Mouse (Mus musculus) hindbrain, embryonic 11.5 days (tissue): ENCODE data around the gene Cenpx. TPM values are rescaled to one million over a fixed set of nuclear protein-coding genes. Genes with fewer than 3 reads are reported as not detected.
"Not testable (repeated sequence)": the region's sequence is repeated elsewhere in the genome, so short reads cannot be mapped to it uniquely, and the experiment has no call there.

Experiments used
- ATAC-seq: fragments of 200-750 bp; cut with Nextera tagmentation; 2 replicates; pipeline ENCODE4 v1.8.0; 2017; ENCODE audit warnings: mild to moderate bottlenecking, moderate TSS enrichment, moderate library complexity; ENCODE audit not compliant: low FRiP score
- DNase-seq: peaks from one replicate; pipeline ENCODE4 v3.0.0-alpha.2; 2015; ENCODE audit warnings: low spot score
- H3K27ac ChIP-seq: fragments of 300-500 bp; sonication (generic); 2 replicates; pipeline ENCODE4 v1.5.1; 2014; ENCODE audit warnings: mild to moderate bottlenecking, low read depth, low read length
- H3K27me3 ChIP-seq: fragments of 300-500 bp; sonication (generic); 2 replicates; pipeline ENCODE4 v1.6.1; 2014; ENCODE audit warnings: mild to moderate bottlenecking, low read length, moderate library complexity, mixed read lengths; ENCODE audit not compliant: control insufficient read depth, insufficient read depth
- H3K36me3 ChIP-seq: fragments of 300-500 bp; sonication (generic); 2 replicates; pipeline ENCODE4 v1.6.1; 2014; ENCODE audit warnings: mild to moderate bottlenecking, low read length, moderate library complexity, mixed read lengths; ENCODE audit not compliant: control insufficient read depth, insufficient read depth
- H3K4me1 ChIP-seq: fragments of 300-500 bp; sonication (generic); replicated peaks from 2 replicates; pipeline ENCODE4 v1.6.1; 2014; ENCODE audit warnings: low read length, mixed read lengths; ENCODE audit not compliant: control insufficient read depth, insufficient read depth
- H3K4me2 ChIP-seq: fragments of 300-500 bp; sonication (generic); replicated peaks from 2 replicates; pipeline ENCODE4 v1.6.1; 2014; ENCODE audit warnings: mild to moderate bottlenecking, low read depth, low read length
- H3K4me3 ChIP-seq: fragments of 300-500 bp; sonication (generic); 2 replicates; pipeline ENCODE4 v1.5.1; 2014; ENCODE audit warnings: low read depth, low read length
- H3K9ac ChIP-seq: fragments of 300-500 bp; sonication (generic); 2 replicates; pipeline ENCODE4 v1.6.1; 2014; ENCODE audit warnings: low read depth, low read length
- H3K9me3 ChIP-seq: fragments of 300-500 bp; sonication (generic); 2 replicates; pipeline ENCODE4 v1.6.1; 2016; ENCODE audit warnings: low read length; ENCODE audit not compliant: control insufficient read depth
- WGBS: fragments of 180-500 bp; shearing (Covaris S2); extraction: QIAGEN DNeasy Blood & Tissue Kit; methylation state at CpG from one replicate; pipeline ENCODE4 v1.1.7; 2014; 5-methylcytosine and 5-hydroxymethylcytosine counted together
- polyA plus RNA-seq: library from polyadenylated mRNA; unstranded; fragments of >200 nt; fragmentation: Nextera tagmentation; extraction: Ambion mirVana; gene quantifications from 2 replicates; pipeline ENCODE4 v1.2.1, GENCODE M21; 2014

Cenpx gene
- polyA plus RNA-seq, 1 experiment from 2014 or later: 121 TPM

GRCm38 (mm10) chr11:120740981-120741380, 27.4 kb upstream of the Cenpx start:
- ATAC-seq: no peak
- Histone ChIP-seq H3K4me1 (no peaks in the 10 kb centered on the region), H3K9me3 (no peaks in the 10 kb centered on the region), H3K9ac (no peak overlapping the region), H3K36me3 (no peaks in the 10 kb centered on the region), H3K4me3 (no peak overlapping the region), H3K4me2 (no peak overlapping the region), H3K27ac (no peak overlapping the region), H3K27me3 (no peaks in the 10 kb centered on the region)
- DNase-seq: no peak
- WGBS: 87% methylated on average over 5 of the region's 5 CpGs

GRCm38 (mm10) chr11:120736424-120736823, 22.9 kb upstream of the Cenpx start:
- Histone ChIP-seq H3K9me3 (no peaks in the 10 kb centered on the region), H3K27ac (no peak overlapping the region), H3K4me2 (no peak overlapping the region), H3K27me3 (no peaks in the 10 kb centered on the region), H3K4me3 (no peak overlapping the region), H3K36me3 (no peaks in the 10 kb centered on the region), H3K4me1 (no peaks in the 10 kb centered on the region), H3K9ac (no peak overlapping the region)
- no peak for ATAC-seq
- WGBS: 79% methylated on average over 6 of the region's 6 CpGs
- no peak for DNase-seq

GRCm38 (mm10) chr11:120733521-120733920, 20.0 kb upstream of the Cenpx start:
- no peak overlapping the region for H3K4me2 ChIP-seq
- no peak overlapping the region for H3K27ac ChIP-seq
- no peak overlapping the region for H3K9ac ChIP-seq
- 72% methylated on average over 6 of the region's 6 CpGs for WGBS
- no peak for ATAC-seq
- no peak overlapping the region for H3K4me3 ChIP-seq
- no peaks in the 10 kb centered on the region for H3K4me1 ChIP-seq
- no peaks in the 10 kb centered on the region for H3K27me3 ChIP-seq
- no peaks in the 10 kb centered on the region for H3K9me3 ChIP-seq
- H3K36me3 ChIP-seq: no peaks in the 10 kb centered on the region
- DNase-seq: no peak

- Histone ChIP-seq H3K4me2 (no peak within 1 kb of the TSS; the same call in 1 of the 2 replicates), H3K27ac (no peak within 1 kb of the TSS), H3K36me3 (no peaks in the 10 kb centered on the region), H3K9ac (no peak within 1 kb of the TSS), H3K4me1 (no peaks in the 10 kb centered on the region), H3K4me3 (no peak within 1 kb of the TSS), H3K27me3 (no peaks in the 10 kb centered on the region), H3K9me3 (no peaks in the 10 kb centered on the region)
- no peak for ATAC-seq
- WGBS: 73% methylated on average over 12 of the region's 12 CpGs
- DNase-seq: no peak
Measured at GRCm38 (mm10) chr11:120731858-120732680, 18.5 kb upstream of the Cenpx start, which contains the start of gene Cbr2. Gene Cbr2 (minus strand): TSS chr11:120732114.

GRCm38 (mm10) chr11:120731395-120731794, 17.9 kb upstream of the Cenpx start:
- no peak for ATAC-seq
- 88% methylated on average over 1 of the region's 1 CpGs for WGBS

GRCm38 (mm10) chr11:120730331-120730870, 16.9 kb upstream of the Cenpx start:
- Histone ChIP-seq H3K9me3 (no peaks in the 10 kb centered on the region), H3K27ac (no peak overlapping the region), H3K4me3 (no peak overlapping the region), H3K4me2 (no peak overlapping the region), H3K4me1 (no peaks in the 10 kb centered on the region), H3K36me3 (no peaks in the 10 kb centered on the region), H3K27me3 (no peaks in the 10 kb centered on the region), H3K9ac (no peak overlapping the region)
- no peak for DNase-seq
- no peak for ATAC-seq
- 88% methylated on average over 10 of the region's 10 CpGs for WGBS

More at GRCm38 (mm10) chr11:120731395-120731794, 17.9 kb upstream of the Cenpx start:
- H3K36me3 ChIP-seq: no peaks in the 10 kb centered on the region
- H3K4me2 ChIP-seq: no peak overlapping the region
- no peak overlapping the region for H3K4me3 ChIP-seq
- no peaks in the 10 kb centered on the region for H3K4me1 ChIP-seq
- H3K27me3 ChIP-seq: no peaks in the 10 kb centered on the region
- H3K27ac ChIP-seq: no peak overlapping the region
- no peak overlapping the region for H3K9ac ChIP-seq
- DNase-seq: no peak
- no peaks in the 10 kb centered on the region for H3K9me3 ChIP-seq

GRCm38 (mm10) chr11:120729432-120730050, 16.0 kb upstream of the Cenpx start:
- H3K4me3 ChIP-seq, H3K9ac ChIP-seq, H3K4me1 ChIP-seq, H3K27me3 ChIP-seq, H3K36me3 ChIP-seq, H3K27ac ChIP-seq, H3K9me3 ChIP-seq, ATAC-seq: not testable (repeated sequence)
- H3K4me2 ChIP-seq: peak overlapping the region; percentile 23; the same call in 1 of the 2 replicates
- 1% methylated on average over 17 of the region's 21 CpGs for WGBS
- DNase-seq: peak; percentile 72

GRCm38 (mm10) chr11:120728530-120729240, 15.1 kb upstream of the Cenpx start:
- WGBS: 76% methylated on average over 11 of the region's 11 CpGs
- H3K4me2 ChIP-seq: no peak overlapping the region; the same call in 1 of the 2 replicates

More at GRCm38 (mm10) chr11:120728530-120729240, 15.1 kb upstream of the Cenpx start:
- no peaks in the 10 kb centered on the region for H3K36me3 ChIP-seq
- no peaks in the 10 kb centered on the region for H3K27me3 ChIP-seq
- H3K9me3 ChIP-seq: no peaks in the 10 kb centered on the region
- H3K27ac ChIP-seq: no peak overlapping the region
- H3K4me3 ChIP-seq: no peak overlapping the region
- H3K4me1 ChIP-seq: no peaks in the 10 kb centered on the region
- ATAC-seq (no peak), DNase-seq (no peak)
- H3K9ac ChIP-seq: no peak overlapping the region
